Comparison of ENCODE assay signal across 13 mouse cellular contexts in genomic region chr6:97145156-97145555, GRCm38 (mm10). TPM values are rescaled to one million over a fixed set of nuclear protein-coding genes. Genes with fewer than 3 reads are reported as not detected.
DNase-seq lines count a peak whose midpoint lies in the region; ATAC-seq and TF ChIP-seq lines count a peak whose summit lies in the region.
"Had no signal": no experiment of that assay in that cellular context is flagged by ENCODE, and none has a peak within 500 bp of the region (broad histone marks: within the 10 kb centered on the region; RNA-seq: fewer than 3 reads in every experiment).

No protein-coding gene starts in this region.

- H3K9me3 ChIP-seq in liver, embryonic 11.5 days (ENCODE audit: control insufficient read depth, low read length): no peaks in the 10 kb centered on the region
- H3K9me3 ChIP-seq: embryonic facial prominence, embryonic 10.5 days; G1E; limb, embryonic 15.5 days had no signal

- intact Hi-C loops in left cerebral cortex, adult 2 months (cut with DNase I): no loop called here
- intact Hi-C loops in left cerebral cortex, postnatal 14 days (cut with DNase I): no loop called here
- intact Hi-C loops in heart, postnatal 14 days (cut with DNase I): no loop called here

- WGBS in liver, embryonic 11.5 days: 91% methylated on average over 7 of the region's 7 CpGs

- peak overlapping the region; percentile 86 for H3K27ac ChIP-seq in left cerebral cortex, adult 2 months
- H3K27ac ChIP-seq in cortical plate, adult 2 months (ENCODE audit: insufficient read depth, low read length): 0 out of 2 replicates have a peak overlapping the region, but pooled peaks have one; percentile 57
- H3K27ac ChIP-seq in liver, embryonic 11.5 days (ENCODE audit: low read depth, low read length): no peak overlapping the region
- H3K27ac ChIP-seq: embryonic facial prominence, embryonic 10.5 days; limb, embryonic 15.5 days had no signal

- no peak for DNase-seq in left cerebral cortex, adult 2 months (ENCODE audit: extremely low spot score in 1 of 2, low spot score in 2 of 2)
- no peak for DNase-seq in left cerebral cortex, postnatal 14 days (ENCODE audit: low spot score in 2 of 2)
- peak; percentile 59 to 70 for DNase-seq in heart, postnatal 14 days
- DNase-seq in urinary bladder, postnatal 14 days (ENCODE audit: low spot score): peak; percentile 79
- no peak for DNase-seq in liver, embryonic 11.5 days (ENCODE audit: low spot score)
- no peak for DNase-seq in layer of hippocampus, postnatal 10 days (ENCODE audit: low spot score in 2 of 2)
- DNase-seq: right cerebral cortex, adult 18-20 months had no signal

- no peak for ATAC-seq in liver, embryonic 11.5 days (replicated peaks; ENCODE audit: low FRiP score)
- ATAC-seq: intestine, postnatal 0 days; midbrain, embryonic 16.5 days had no signal

- no peaks in the 10 kb centered on the region; the same call in 1 of the 2 replicates for H3K4me1 ChIP-seq in cortical plate, adult 2 months (ENCODE audit: control insufficient read depth, insufficient read depth, low read length)
- peaks cover 7% of the 10 kb centered on the region for H3K4me1 ChIP-seq in liver, embryonic 11.5 days (replicated peaks; ENCODE audit: control insufficient read depth, insufficient read depth, low read length)

- H3K36me3 ChIP-seq in liver, embryonic 11.5 days (ENCODE audit: control insufficient read depth, insufficient read depth, low read length): no peaks in the 10 kb centered on the region

- H3K4me3 ChIP-seq in left cerebral cortex, adult 2 months: 0 out of 2 replicates have a peak overlapping the region, but pooled peaks have one; percentile 9
- H3K4me3 ChIP-seq in cortical plate, adult 2 months (ENCODE audit: insufficient read depth, low read length): no peak overlapping the region
- no peak overlapping the region for H3K4me3 ChIP-seq in liver, embryonic 11.5 days (ENCODE audit: low read depth, low read length)
- H3K4me3 ChIP-seq: embryonic facial prominence, embryonic 10.5 days; limb, embryonic 15.5 days had no signal

- TF ChIP-seq CTCF in left cerebral cortex, adult 2 months (IDR thresholded peaks at IDR 0.05): no peak
- no peak for TF ChIP-seq CTCF in cortical plate, adult 2 months (IDR thresholded peaks at IDR 0.05; ENCODE audit: extremely low read depth, insufficient read depth, low read length)

- H3K27me3 ChIP-seq in liver, embryonic 11.5 days (replicated peaks; ENCODE audit: control insufficient read depth, insufficient read depth, low read length): no peaks in the 10 kb centered on the region
- H3K27me3 ChIP-seq: limb, embryonic 15.5 days had no signal

- H3K4me2 ChIP-seq in liver, embryonic 11.5 days: no peak overlapping the region
- H3K4me2 ChIP-seq: limb, embryonic 15.5 days had no signal

- no peak overlapping the region for H3K9ac ChIP-seq in liver, embryonic 11.5 days (ENCODE audit: low read depth, low read length)
- H3K9ac ChIP-seq: limb, embryonic 15.5 days had no signal

- TF ChIP-seq POLR2A in cortical plate, adult 2 months (IDR thresholded peaks at IDR 0.05; ENCODE audit: extremely low read depth, insufficient read depth, low read length): no peak

RNA-seq across cellular contexts. Expression of gene Eogt, which starts 3.8 kb away (rescaled TPM):
- 10 to 100 TPM; 30.2 to 31.2 TPM for total RNA-seq in left cerebral cortex, adult 2 months (2021)
- 10 to 100 TPM; 38.6 to 41.3 TPM for total RNA-seq in left cerebral cortex, postnatal 14 days (2021)
- polyA plus RNA-seq in cortical plate, adult 2 months (2012; rRNA removed): 31.3 and 34.1 TPM in 2 replicates
- total RNA-seq in heart, postnatal 14 days (2021): 10 to 100 TPM; 15.7 to 16.6 TPM
- polyA plus RNA-seq in liver, embryonic 11.5 days (2014; fragmentation: Nextera tagmentation; extraction: Ambion mirVana): 4.9 and 5.6 TPM in 2 replicates
- 10 to 100 TPM; 32.2 to 35.2 TPM for total RNA-seq in layer of hippocampus, postnatal 10 days (2021)

RNA-seq across cellular contexts. Expression of gene Tmf1, which starts 33.8 kb away (rescaled TPM):
- total RNA-seq in left cerebral cortex, adult 2 months (2021): 10 to 100 TPM; 51.9 to 52.9 TPM
- total RNA-seq in left cerebral cortex, postnatal 14 days (2021): 10 to 100 TPM; 53.6 to 55.3 TPM
- 9.4 and 9.9 TPM in 2 replicates for polyA plus RNA-seq in cortical plate, adult 2 months (2012; rRNA removed)
- total RNA-seq in heart, postnatal 14 days (2021): 10 to 100 TPM; 32.1 to 34.7 TPM
- polyA plus RNA-seq in liver, embryonic 11.5 days (2014; fragmentation: Nextera tagmentation; extraction: Ambion mirVana): 21.1 and 21.8 TPM in 2 replicates
- total RNA-seq in layer of hippocampus, postnatal 10 days (2021): 10 to 100 TPM; 52.0 to 56.3 TPM

Comparison
In these comparisons a context has a peak if more than half of its experiments do, and no peak if none do; other contexts are left out.
1. DNase-seq: peak in heart, postnatal 14 days (2 of 2) and urinary bladder, postnatal 14 days (single experiment); none in left cerebral cortex, adult 2 months (0 of 2), left cerebral cortex, postnatal 14 days (0 of 2), liver, embryonic 11.5 days (single experiment) and layer of hippocampus, postnatal 10 days (0 of 2).